Mouse (Mus musculus) midbrain, postnatal 0 days (tissue): ENCODE measurements around the gene Ddost. TPM values are rescaled to one million over a fixed set of nuclear protein-coding genes. Genes with fewer than 3 reads are reported as not detected.

Experiments used
- ATAC-seq: fragments of 200-750 bp; cut with Nextera tagmentation; 2 replicates; pipeline ENCODE4 v1.8.0; 2017; ENCODE audit warnings: moderate number of reproducible peaks, mild to moderate bottlenecking, moderate TSS enrichment, moderate library complexity; ENCODE audit not compliant: low FRiP score
- DNase-seq: peaks from one replicate; pipeline ENCODE4 v3.0.0-alpha.2; 2015; ENCODE audit warnings: low spot score
- H3K27ac ChIP-seq: fragments of 300-500 bp; sonication (generic); 2 replicates; pipeline ENCODE4 v1.5.1; 2014; ENCODE audit warnings: low read depth, mild to moderate bottlenecking, low read length, mixed read lengths
- H3K27me3 ChIP-seq: fragments of 300-500 bp; sonication (generic); 2 replicates; pipeline ENCODE4 v1.6.1; 2014; ENCODE audit warnings: low read length, control low read depth, mixed read lengths; ENCODE audit not compliant: insufficient read depth
- H3K36me3 ChIP-seq: fragments of 300-500 bp; sonication (generic); 2 replicates; pipeline ENCODE4 v1.6.1; 2014; ENCODE audit warnings: low read length, control low read depth, mixed read lengths; ENCODE audit not compliant: insufficient read depth
- H3K4me1 ChIP-seq: fragments of 300-500 bp; sonication (generic); 2 replicates; pipeline ENCODE4 v1.6.1; 2014; ENCODE audit warnings: mild to moderate bottlenecking, control low read depth, antibody characterized with exemption, low read length, mixed read lengths; ENCODE audit not compliant: insufficient read depth
- H3K4me2 ChIP-seq: fragments of 300-500 bp; sonication (generic); 2 replicates; pipeline ENCODE4 v1.6.1; 2014; ENCODE audit warnings: low read depth, mild to moderate bottlenecking, low read length, mixed read lengths; ENCODE audit not compliant: poor library complexity, severe bottlenecking
- H3K4me3 ChIP-seq: fragments of 300-500 bp; sonication (generic); 2 replicates; pipeline ENCODE4 v1.5.1; 2014; ENCODE audit warnings: low read depth, mild to moderate bottlenecking, low read length, moderate library complexity
- H3K9ac ChIP-seq: fragments of 300-500 bp; sonication (generic); replicated peaks from 2 replicates; pipeline ENCODE4 v1.6.1; 2014; ENCODE audit warnings: mild to moderate bottlenecking, low read length, moderate library complexity, mixed read lengths; ENCODE audit not compliant: poor library complexity, severe bottlenecking
- H3K9me3 ChIP-seq: fragments of 300-500 bp; sonication (generic); 2 replicates; pipeline ENCODE4 v1.6.1; 2016; ENCODE audit warnings: low read length, control low read depth
- CTCF ChIP-seq: IDR thresholded peaks from 2 replicates; pipeline ENCODE4 v1.5.1; 2016; ENCODE audit warnings: antibody characterized with exemption, mild to moderate bottlenecking
- WGBS: fragments of 180-500 bp; shearing (Covaris S2); extraction: QIAGEN DNeasy Blood & Tissue Kit; methylation state at CpG from one replicate; pipeline ENCODE4 v1.1.7; 2014; 5-methylcytosine and 5-hydroxymethylcytosine counted together
- polyA plus RNA-seq: library from polyadenylated mRNA; unstranded; fragments of >200 nt; fragmentation: Nextera tagmentation; extraction: Ambion mirVana; gene quantifications from 2 replicates; pipeline ENCODE4 v1.2.1, GENCODE M21; 2015
- total RNA-seq: library from RNA; depleted of rRNA; stranded (reverse); fragments of >200 nt; gene quantifications from 2 replicates; pipeline ENCODE4 v1.2.3, GENCODE M21; 2014

Ddost gene
- total and polyA plus RNA-seq, 2 experiments from 2014 or later, result 207 to 215 TPM

- Histone ChIP-seq H3K4me1 (peaks cover 6% of the 10 kb centered on the region; the same call in 1 of the 2 replicates), H3K9me3 (no peaks in the 10 kb centered on the region), H3K27ac (no peak overlapping the region), H3K4me2 (no peak overlapping the region), H3K27me3 (no peaks in the 10 kb centered on the region), H3K36me3 (peaks cover 14% of the 10 kb centered on the region), H3K9ac (no peak overlapping the region), H3K4me3 (no peak overlapping the region)
- ATAC-seq (no peak), DNase-seq (no peak)
- 78% methylated on average over 7 of the region's 7 CpGs for WGBS
- TF ChIP-seq CTCF, result no peak
Measured at GRCm38 (mm10) chr4:138321488-138321887, 17.0 kb downstream of the Ddost start.

- Histone ChIP-seq H3K4me2 (0 out of 2 replicates have a peak overlapping the region, but pooled peaks have one; percentile 0), H3K36me3 (peaks cover 6% of the 10 kb centered on the region; the same call in 1 of the 2 replicates), H3K4me3 (no peak overlapping the region), H3K4me1 (peaks cover 7% of the 10 kb centered on the region; the same call in 1 of the 2 replicates), H3K9ac (no peak overlapping the region), H3K27ac (peak overlapping the region; percentile 48), H3K9me3 (no peaks in the 10 kb centered on the region), H3K27me3 (no peaks in the 10 kb centered on the region)
- WGBS, result 7% methylated on average over 4 of the region's 4 CpGs
- ATAC-seq (no peak), DNase-seq (no peak)
- no peak for TF ChIP-seq CTCF
Measured at GRCm38 (mm10) chr4:138322692-138323091, 18.2 kb downstream of the Ddost start.

DNA sequence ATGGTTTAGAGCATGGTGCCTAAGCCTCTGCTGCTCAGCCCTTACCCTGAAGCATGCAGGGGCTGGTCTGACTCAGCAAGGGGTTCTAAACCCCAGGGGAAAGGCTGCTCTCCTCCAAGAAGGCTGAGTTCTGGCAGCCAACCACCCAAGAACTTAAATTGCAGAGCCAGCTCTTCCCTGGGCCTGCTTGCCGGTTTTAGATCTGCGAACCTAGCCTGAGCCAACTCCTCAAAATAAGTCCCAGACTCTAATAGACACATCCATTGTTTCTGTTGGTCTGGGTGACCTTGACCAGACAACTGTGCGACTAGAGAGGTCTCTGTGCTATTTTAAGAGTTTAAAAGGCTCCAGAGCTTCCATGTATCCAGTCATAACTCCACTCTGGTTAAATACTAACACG, 19.2 kb downstream of the Ddost start:
- ATAC-seq (no peak), DNase-seq (no peak)
- no peaks in the 10 kb centered on the region for H3K27me3 ChIP-seq
- H3K36me3 ChIP-seq, result peaks cover 6% of the 10 kb centered on the region; the same call in 1 of the 2 replicates
- 60% methylated on average over 4 of the region's 4 CpGs for WGBS
- no peak overlapping the region for H3K4me3 ChIP-seq
- TF ChIP-seq CTCF, result no peak
- H3K4me1 ChIP-seq, result peaks cover 7% of the 10 kb centered on the region; the same call in 1 of the 2 replicates
- H3K9me3 ChIP-seq, result no peaks in the 10 kb centered on the region
- no peak overlapping the region for H3K4me2 ChIP-seq
- H3K27ac ChIP-seq, result peak overlapping the region; percentile 48
- H3K9ac ChIP-seq, result no peak overlapping the region

GRCm38 (mm10) chr4:138324451-138324850, 19.9 kb downstream of the Ddost start:
- TF ChIP-seq CTCF, result no peak
- no peak overlapping the region for H3K27ac ChIP-seq
- WGBS, result 94% methylated on average over 3 of the region's 3 CpGs
- H3K9me3 ChIP-seq, result no peaks in the 10 kb centered on the region
- ATAC-seq, result no peak
- no peak overlapping the region for H3K4me3 ChIP-seq
- no peak for DNase-seq
- no peak overlapping the region for H3K9ac ChIP-seq
- H3K27me3 ChIP-seq, result no peaks in the 10 kb centered on the region
- H3K4me1 ChIP-seq, result peaks cover 7% of the 10 kb centered on the region; the same call in 1 of the 2 replicates
- no peak overlapping the region for H3K4me2 ChIP-seq
- H3K36me3 ChIP-seq, result peaks cover 6% of the 10 kb centered on the region; the same call in 1 of the 2 replicates

DNA sequence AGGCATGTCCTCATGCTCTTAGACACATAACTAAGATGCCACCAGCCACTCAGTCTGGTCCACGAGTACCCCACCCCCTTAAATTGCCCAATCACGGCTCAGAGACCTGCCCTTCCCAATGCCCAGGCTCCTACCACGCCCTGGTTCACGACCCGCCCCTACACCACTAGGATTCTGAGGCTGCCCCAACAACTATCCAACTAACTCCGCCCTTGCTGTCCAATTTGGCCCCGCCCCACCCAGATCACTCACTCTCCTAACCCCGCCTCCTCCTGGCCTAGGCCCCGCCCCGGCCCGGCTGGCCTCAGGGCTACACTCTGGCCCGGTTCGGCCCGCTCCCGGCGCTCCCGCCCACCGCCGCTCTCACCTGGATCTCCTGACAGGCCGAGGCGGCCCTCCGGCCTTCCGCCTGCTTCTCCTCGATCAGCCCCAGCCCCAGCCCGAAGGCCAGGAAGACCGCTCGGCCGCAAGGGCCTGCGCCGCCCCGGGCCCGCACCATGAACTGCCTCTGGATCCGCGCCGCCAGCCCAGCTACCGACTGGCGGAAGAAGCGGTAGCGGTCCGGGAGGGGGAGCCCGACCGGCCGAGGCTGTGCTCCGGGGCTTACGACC, 21.0 kb downstream of the Ddost start:
- Histone ChIP-seq H3K4me2 (peak overlapping the region; percentile 64), H3K4me3 (peak overlapping the region; percentile 95), H3K27ac (peak overlapping the region; percentile 91), H3K9me3 (no peaks in the 10 kb centered on the region), H3K27me3 (no peaks in the 10 kb centered on the region), H3K9ac (peak overlapping the region; percentile 91), H3K4me1 (peaks cover 7% of the 10 kb centered on the region; the same call in 1 of the 2 replicates), H3K36me3 (peaks cover 2% of the 10 kb centered on the region; the same call in 1 of the 2 replicates)
- WGBS, result under 1% methylated on average over 44 of the region's 45 CpGs
- TF ChIP-seq CTCF, result no peak; the same call in 1 of the 2 replicates
- peak; percentile 82 for ATAC-seq
- DNase-seq, result peak; percentile 86

DNA sequence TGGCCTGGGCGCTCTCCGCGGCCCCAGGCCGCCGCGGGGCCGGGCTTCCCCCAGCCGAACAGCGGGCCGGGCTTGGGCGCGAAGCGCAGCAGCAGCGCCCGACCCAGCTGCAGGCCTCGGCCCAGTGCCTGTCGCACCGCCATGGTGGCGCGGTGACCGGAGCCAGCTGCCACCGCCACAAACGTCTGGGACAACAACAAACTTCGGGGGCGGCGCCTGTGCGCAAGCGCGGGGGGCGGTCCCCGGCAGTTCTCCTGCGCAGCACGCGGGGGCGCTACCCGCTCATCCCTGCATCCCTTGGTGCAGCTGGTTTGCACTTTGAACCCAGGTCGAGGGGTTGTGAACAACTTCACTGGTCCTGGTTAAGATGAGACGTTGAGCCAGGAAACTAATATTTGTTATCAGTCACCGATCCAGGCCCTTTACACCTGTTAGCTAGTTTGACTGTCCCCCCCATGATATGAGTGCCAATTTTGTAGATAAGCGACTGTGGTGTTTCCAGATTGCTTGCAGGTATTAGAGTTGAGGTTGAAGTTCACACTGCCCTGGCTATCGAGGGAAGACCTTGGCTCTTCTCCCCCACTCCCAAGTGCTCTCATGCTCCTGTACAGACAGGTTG, 21.7 kb downstream of the Ddost start, which contains the start of gene Pink1:
Gene Pink1, minus strand, starts transcription at position 231 of the 619 bp plus-strand sequence.
- H3K4me2 ChIP-seq, result peak within 1 kb of the TSS; percentile 64

More for the DNA sequence above, 21.7 kb downstream of the Ddost start, which contains the start of gene Pink1:
- ATAC-seq (peak; percentile 74), DNase-seq (peak; percentile 87)
- Histone ChIP-seq H3K4me1 (peaks cover 7% of the 10 kb centered on the region; the same call in 1 of the 2 replicates), H3K27ac (peak within 1 kb of the TSS; percentile 91), H3K36me3 (no peaks in the 10 kb centered on the region), H3K4me3 (peak within 1 kb of the TSS; percentile 95), H3K9ac (peak within 1 kb of the TSS; percentile 91), H3K27me3 (no peaks in the 10 kb centered on the region), H3K9me3 (no peaks in the 10 kb centered on the region)
- peak; percentile 87 for TF ChIP-seq CTCF
- WGBS, result 4% methylated on average over 41 of the region's 41 CpGs
